Mouse (Mus musculus) thymus, postnatal 36 days (tissue): ENCODE measurements around the gene Inhbc.
A peak's percentile ranks its signal among the peaks of the same experiment; 100 is the strongest.
"Not testable (repeated sequence)": the region's sequence is repeated elsewhere in the genome, so short reads cannot be mapped to it uniquely, and the experiment has no call there.

ENCODE experiments used
- DNase-seq, 2 experiments: peaks; one replicate each; pipeline ENCODE4 v3.0.0; 2022; ENCODE audit warnings: mixed read lengths in 2 of 2

Gene Inhbc

DNA sequence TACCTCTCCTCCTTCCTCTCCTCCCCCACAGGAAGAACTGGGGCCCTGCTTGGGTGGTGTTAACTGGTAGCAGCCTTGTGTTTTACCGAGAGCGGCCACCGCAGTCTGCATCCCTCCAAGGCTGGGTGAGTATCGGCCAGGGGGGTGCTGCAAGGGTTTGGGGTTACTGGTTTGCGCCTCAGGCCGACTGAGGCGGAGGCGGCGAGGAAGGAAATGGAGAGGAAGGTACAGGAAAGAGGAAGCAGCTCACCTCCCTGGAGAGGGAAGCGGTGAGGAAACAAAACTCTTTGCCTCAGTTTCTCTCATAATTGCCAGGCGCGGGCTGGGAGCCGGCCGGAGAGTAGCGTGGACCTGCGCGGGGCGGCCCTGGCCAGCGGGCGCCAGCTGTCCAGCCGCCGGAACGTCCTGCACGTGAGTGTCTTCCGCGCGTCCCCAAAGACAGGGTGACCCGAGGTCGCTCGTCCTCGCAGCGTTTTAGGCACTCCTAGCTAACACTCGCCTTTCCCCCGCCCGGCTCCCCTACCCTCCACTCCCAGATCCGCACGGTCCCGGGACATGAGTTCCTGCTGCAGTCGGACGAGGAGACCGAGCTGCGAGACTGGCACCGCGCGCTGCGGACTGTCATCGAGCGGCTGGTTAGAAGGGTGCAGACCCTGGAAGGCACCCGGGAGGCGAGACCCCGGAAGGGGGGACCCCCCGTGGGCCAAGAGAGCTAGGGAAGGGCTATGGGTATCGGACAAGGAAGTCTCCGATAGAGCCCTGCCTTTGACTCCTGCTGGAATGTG, 44.0 kb downstream of the Inhbc start:
- DNase-seq: peak in 1 of 2 experiments; percentile 71

DNA sequence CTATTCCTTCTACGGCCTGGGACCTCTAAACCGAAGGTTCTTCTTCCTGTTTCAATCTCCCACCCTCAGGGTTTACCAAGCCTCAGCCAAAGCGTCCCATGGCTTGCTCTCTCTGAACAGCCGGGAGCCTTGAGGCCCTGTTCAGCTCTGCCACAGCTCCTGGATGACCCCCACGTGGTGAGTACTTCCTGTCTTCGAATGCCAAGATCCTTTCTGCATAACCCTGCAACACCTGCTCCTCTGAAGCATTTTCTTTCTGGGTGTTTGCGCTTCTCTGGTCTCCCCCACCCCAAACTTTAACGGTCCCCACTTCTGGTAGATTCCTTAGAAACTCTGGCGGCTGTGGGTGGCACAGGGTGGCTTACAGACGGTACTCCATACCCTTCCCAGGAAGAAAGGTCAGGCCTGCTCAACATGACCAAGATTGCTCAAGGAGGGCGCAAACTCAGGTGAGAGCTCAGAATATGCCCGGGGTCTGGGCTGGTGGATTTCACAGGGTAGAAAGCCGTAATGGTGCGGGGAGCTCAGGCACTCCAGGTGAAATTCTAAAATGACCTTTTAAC, 44.7 kb downstream of the Inhbc start:
- DNase-seq: peak; percentile 65 to 78

DNA sequence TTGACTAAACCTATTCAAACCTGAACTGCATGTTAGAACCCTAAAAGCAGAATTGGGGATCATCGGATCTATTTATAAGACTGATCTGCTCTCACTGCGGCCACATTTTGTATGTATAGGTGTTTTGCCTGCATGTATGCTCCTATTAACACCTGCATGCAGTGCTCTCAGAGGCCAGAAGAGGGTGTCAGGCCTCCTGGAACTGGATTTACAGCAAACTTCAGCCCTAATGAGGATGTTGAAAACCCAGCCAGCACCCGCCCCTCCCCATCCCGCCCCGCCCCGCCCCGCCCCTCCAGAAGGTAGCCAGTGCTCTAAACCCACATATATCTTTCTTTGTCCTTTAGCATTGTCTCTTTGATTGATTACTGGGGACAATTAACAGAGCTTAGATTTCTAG, 45.7 kb downstream of the Inhbc start:
- peak; percentile 85 to 87 for DNase-seq

DNA sequence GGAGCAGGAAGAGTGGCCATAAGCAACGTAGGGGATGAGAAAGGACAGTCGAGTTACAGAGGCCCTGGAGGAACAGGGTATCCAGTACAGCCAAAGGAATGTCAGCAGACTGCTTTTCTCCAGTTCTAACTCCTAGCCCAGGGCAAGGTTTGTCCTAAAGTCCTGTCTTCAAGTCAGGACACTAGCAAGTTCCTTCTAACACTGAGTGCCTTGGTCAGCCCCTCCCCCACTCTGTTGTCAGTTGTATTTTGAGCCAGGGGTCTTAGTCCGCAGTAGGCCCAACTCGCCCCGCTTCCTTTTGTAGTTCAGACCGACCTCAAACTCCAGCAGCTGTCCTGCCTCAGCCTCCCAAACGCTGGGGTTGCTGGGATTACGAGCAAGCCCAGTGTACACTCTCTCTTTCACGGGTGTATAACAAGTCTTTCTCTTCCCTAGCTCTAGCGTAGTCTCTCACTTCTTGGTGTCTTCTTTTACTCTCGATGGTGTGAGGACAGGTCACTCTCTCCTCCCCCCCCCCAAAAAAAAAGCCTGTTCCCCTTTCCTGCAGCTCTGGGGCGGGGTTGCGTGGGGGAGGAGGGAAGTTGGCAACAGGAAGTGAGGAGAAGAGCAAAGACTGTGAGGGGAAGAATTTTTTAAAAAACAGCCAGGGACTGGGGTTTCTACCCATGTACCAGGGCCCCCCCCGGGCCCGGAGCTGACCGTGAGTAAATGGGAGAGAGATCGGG, 46.9 kb downstream of the Inhbc start:
- DNase-seq: peak; percentile 70 to 76

DNA sequence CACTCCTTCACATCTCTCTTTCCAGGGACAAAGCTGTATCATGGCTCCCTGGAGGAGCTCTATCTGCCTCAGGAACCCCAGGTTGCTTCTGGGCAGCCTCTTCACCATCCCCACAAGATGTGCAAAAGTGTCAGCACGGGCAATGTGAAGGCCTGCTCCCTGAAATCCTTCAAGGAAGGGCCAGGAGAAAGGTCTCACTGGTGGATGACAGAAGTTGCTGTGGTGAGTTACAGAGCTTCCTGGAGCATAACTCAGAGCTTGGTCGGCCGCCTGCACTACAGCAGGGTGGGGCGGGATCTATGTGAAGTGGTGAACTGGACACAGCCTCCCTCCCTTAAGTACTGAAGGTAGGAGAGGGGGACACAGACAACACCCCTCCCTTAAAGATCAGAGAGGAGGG, 47.6 kb downstream of the Inhbc start:
- peak; percentile 32 to 40 for DNase-seq

DNA sequence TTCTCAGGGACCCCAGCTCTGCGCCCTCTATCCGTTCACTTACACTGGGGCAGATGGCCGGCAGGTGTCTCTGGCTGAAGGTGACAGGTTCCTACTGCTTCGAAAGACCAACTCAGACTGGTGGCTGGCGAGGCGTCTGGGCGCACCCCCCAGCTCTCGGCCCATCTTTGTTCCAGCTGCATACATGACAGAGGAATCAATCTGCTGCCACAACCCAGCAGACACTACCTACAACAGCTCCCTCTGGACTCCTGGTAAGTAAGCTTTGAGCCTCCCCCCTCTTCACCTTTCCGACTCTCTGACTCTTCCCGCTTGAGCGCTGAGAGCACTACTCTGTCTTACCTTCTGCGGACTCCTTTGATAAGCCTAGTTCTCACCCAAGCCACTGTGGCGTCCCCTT, 48.1 kb downstream of the Inhbc start:
- DNase-seq: peak; percentile 44 to 49

DNA sequence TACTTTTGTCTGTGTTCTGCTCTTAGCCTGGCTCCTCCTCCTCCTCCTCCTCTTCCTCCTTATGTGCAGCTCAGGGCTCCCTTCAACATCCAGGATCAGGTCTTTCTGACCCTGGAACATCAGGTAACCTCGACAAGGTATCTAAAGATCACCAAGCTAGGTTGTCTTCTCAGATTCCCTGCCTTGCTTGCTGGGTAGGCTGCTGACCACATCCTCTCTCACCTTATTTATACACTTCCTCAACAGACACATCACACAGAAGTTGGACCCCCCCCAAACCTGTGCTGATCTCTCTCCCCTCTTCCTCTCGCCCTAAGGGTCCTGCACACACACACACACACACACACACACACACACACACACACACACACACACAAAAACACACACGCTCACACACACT, 48.6 kb downstream of the Inhbc start, which contains the start of gene Arhgap9:
Gene Arhgap9, plus strand, starts transcription at position 344 of the 400 bp plus-strand sequence.
- peak; percentile 37 to 54 for DNase-seq

DNA sequence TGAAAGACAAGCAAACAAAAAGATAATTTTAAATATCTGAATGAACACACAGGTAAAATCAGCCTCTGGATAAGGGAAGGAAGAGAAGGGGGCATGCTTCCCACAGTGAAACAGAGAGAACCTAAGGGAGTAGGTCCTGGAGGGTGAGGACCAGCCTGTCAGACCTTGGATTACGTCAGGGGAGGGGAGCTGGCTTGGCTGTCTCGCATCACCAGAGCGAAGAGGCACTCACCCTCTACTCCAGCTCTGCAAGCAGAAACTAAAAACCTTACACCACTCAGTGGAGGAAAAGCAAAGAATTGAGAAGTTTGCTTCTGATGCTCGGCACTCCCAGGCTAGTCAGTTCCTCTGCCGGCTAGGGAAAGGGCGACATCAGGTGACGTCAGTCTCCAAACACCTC, 50.3 kb downstream of the Inhbc start:
- no peak for DNase-seq

DNA sequence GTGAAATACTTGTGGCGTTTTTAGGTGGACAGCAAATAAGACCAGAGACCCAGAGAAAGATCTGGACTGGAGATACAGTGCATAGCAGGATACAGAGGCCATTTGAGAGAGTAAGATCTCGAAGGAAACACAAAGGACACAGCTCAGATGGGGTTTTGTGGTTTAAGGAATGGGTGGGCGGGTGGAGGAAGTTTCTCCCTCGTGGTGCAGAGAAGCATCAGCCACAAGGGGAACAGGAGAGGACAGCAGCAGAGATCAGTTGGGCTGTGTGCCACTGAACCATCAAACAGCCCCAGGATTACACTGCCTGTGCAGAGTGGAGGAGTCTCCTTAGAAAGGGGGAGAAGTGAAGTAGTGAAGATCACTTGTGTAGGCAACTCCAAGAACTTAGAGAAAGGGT, 52.2 kb downstream of the Inhbc start:
- no peak for DNase-seq

DNA sequence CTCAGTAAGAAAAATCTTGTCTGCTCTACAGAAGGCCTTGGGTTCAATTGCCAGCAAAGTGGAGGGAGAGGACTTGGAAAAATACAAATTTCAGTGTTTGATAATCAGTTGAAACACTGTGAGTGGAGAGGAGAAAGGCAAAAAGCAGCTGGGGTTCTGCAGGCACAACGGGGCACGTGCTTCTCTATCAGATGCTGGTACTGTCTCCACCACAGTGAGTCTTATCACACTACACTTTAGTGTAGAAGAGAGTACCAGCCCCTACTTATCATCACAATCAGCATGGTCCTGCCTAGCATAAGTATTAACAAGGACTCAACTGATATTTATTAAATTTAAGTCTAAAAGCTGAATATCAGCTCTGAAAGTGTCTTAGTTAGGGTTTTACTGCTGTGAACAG, 53.0 kb downstream of the Inhbc start:
- no peak for DNase-seq

DNA sequence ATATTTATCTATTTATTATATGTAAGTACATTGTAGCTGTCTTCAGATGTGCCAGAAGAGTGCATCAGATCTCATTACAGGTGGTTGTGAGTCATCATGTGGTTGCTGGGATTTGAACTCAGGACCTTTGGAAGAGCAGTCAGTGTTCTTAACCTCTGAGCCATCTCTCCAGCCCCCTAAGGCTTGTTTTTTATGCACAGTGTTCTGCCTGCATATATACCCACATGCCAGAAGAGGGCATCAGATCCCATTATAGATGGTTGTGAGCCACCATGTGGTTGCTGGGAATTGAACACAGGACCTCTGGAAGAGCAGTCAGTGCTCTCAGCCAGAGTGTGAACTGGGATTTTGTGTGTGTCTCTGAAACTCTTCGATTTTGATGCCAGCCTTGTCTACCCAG, 55.3 kb downstream of the Inhbc start:
- not testable (repeated sequence) for DNase-seq

DNA sequence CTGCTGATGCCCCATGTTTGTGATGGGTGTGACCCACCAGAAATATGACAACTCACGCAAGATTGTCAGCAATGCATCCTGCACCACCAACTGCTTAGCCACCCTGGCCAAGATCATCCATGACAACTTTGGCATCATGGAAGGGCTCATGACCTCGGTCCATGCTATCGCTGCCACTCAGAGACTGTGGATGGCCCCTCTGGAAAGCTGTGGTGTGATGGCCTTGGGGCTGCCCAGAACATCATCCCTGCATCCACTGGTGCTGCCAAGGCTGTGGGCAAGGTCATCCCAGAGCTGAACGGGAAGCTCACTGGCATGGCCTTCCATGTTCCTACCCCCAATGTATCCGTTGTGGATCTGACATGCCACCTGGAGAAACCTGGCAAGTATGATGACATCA, 56.7 kb downstream of the Inhbc start:
- DNase-seq: not testable (repeated sequence)

DNA sequence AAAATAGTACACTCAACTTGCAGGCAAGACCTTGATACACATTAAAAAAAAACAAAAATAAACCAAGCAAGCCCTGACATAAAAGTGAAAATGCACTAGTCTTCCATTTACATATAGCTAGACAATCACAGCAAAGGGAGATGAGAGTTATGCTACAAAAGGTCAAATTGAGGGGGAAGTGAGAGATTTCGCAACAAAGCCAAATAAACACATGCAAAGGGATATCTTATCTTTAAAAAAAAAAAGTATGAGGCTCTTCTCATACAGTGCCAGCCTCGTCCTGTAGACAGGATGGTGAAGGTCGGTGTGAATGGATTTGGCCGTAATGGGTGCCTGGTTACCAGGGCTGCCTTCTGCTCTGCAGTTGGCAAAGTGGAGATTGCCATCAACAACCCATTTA, 57.4 kb downstream of the Inhbc start:
- no peak for DNase-seq

DNA sequence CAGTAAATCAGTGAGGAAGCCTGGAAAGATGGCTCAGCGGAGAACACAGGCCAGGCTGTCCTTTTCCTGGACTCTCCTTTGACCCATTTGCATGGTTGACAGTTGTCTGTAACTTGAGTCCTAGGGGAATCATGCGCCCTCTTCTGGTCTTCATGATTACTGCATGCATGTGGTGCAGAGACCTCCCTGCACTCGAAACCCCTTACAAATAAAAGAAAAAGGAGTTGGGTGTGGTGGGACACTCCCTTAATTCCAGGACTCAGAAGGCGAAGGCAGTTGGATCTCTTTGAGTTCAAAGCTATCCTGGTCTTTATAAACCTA, 57.9 kb downstream of the Inhbc start:
- DNase-seq: peak; percentile 80 to 83

DNA sequence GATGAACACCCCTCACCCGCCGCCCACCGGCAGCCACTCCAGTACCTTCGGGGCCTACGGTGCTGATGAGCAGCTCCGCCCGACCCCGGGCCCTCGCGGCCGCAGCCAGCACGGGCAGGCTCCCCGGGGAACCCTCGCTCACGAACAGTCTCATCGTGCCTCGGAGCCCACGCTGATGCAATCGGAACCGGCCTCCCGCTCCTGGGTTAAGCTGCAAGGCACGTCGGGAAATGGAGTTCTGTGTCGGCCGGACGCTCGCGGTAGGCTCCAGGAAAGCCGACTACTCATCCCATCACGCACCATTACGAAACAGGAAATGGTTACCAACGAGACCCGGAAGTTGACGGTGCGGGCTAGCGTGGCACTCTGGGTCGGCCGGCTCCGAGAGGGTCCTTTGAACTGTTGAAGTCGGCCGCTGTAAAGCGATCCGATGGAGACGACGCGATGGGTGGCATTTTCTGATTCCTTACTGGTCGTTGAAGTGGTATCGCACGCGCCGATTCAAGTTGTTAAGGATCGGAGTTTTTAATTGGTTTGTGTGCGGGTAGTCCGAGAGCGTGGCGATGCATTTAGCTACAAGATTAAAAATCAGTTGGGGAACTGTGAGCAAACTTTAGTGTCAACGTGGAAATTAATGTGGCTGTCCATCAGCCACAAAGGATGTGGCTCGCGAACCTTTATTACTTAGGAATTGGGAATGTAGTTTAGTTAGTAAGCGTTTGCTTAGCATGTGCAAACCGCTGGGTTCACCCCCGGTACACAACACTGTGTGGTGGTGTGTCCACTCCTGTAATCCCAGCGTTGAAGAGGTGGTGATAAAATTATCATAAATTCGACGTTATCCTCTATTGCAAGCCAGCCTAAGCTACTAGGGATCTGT, 58.5 kb downstream of the Inhbc start, which contains the start of gene Mars:
Gene Mars, minus strand, starts transcription at position 311 of the 880 bp plus-strand sequence.
- peak; percentile 89 to 91 for DNase-seq

DNA sequence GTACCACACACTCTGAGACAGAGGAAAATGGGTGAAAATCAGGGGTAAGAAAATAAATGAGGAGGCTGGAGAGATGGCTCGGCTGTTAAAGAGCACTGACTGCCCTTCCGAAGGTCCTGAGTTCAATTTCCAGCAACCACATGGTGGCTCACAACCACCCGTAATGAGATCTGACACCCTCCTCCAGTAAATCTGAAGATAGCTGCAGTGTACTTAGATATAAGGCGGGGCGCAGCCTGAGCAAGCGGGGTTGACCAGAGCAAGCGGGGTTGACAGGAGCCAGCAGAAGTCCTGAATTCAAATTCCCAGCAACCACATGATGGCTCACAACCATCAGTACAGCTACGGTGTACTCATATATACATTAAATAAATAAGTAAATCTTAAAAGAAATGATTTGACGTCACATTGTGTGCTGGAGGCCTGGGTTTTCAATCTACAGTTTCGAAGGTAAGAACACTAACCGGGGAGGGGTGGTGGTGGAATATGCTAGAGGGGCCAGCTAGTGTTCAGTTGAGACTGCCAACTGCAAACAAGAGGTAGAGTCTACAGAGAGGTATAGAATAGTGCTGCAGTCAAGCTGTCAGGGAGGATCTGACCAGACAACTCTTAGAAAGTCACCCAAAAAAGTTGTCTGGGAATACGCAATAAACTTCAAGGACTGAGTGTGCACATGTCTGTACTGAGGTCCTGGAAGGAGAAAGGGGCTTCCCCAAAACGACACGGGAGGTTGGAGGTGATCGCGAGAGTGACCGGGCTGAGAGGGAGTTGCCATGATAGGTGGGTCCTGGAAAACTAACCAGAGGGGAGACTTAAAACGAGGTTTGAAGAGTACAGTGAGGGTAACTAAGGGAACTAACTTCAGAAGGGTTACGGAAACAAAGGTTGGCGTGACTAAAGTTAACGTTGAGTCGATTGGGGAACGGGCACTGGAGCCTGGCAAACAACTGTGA, 59.4 kb downstream of the Inhbc start:
- no peak for DNase-seq

DNA sequence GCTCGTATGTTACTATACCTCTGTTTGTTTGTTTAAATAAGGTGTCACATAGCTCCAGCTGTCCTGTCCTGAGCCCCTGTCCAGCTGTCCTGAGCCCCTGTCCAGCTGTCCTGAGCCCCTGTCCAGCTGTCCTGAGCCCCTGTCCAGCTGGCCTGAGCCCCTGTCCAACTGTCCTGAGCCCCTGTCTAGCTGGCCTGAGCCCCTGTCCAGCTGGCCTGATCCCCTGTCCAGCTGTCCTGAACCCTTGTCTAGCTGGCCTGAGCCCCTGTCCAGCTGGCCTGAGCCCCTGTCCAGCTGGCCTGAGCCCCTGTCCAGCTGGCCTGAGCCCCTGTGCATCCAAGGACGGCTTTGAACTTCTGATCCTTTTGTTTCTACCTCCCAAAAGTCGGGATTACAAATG, 61.1 kb downstream of the Inhbc start:
- DNase-seq: not testable (repeated sequence)
